Mouse (Mus musculus) 3134 (cell line): ENCODE measurements around the gene Pard3b.

Source experiments
- DNase-seq: peaks from one replicate; pipeline ENCODE4 v3.0.0-alpha.2; 2011; ENCODE audit warnings: low spot score; ENCODE audit not compliant: insufficient read length; ENCODE audit errors: extremely low read depth

Pard3b gene

GRCm38 (mm10) chr1:62678611-62679344, 1040.2 kb downstream of the Pard3b start:
- no peak for DNase-seq

GRCm38 (mm10) chr1:62679466-62679865, 1040.8 kb downstream of the Pard3b start:
- no peak for DNase-seq

DNA sequence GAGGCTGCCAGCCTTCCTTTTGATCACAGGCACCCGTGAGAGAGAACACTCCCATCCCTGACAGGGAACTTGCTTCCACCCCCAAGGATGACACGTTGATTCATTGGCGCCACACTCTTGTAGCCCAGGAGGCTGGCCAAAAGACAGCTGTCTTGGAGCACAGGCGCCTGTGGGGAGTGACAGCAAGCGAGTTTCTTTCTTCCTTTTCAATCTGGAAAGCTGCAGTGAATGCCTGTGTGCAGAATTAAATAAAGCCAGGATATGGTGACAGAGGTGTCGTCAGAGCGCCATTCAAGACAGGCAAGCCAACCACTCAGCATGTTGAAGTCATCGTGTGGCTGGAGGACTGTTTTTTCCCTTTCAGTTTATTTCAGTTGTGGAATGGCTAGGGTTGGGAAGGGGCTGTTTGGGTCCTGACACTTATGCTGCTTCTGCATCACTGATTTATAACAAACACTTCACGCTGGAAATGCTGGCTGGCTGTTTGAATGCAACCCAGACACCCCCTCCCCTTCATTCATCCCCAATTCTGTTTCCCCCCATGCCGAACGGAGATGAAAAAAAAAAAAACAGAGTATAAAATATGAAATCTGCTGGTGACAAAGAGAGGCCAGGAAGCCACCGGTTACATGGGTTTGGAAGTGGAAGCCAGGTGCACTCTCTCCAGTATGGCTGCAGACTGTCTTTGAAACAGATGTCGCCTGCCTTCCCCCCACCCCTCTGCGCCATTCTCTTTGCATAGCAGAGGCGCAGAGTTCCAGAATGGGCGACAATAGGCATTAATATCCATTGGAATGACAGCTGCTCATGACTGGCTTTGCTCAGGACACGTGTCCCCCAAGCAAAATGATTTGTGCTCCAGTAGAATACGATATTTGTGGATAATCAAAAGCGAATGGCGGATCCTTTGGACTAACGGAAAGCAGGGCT, 1044.1 kb downstream of the Pard3b start:
- DNase-seq, result no peak

GRCm38 (mm10) chr1:62683498-62683897, 1044.9 kb downstream of the Pard3b start:
- DNase-seq, result no peak

DNA sequence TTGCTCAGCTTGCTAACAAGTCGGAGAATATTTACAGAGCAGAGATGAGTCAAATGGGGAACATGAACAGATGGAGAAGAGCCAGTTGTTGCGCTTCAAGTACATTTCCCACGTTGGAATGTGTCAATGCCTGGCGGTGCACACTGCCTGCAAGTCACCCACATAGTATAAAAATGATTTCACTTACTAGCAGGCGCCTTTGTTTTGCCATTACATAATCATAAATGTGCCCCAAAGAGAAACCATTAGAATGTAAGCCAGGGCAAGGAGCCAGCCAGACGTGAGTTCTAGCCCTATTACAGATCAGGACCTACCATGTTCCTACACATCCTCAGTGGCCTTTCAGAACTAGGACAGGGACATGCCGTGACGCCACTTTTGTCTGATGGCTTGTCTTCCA, 1048.9 kb downstream of the Pard3b start:
- no peak for DNase-seq

DNA sequence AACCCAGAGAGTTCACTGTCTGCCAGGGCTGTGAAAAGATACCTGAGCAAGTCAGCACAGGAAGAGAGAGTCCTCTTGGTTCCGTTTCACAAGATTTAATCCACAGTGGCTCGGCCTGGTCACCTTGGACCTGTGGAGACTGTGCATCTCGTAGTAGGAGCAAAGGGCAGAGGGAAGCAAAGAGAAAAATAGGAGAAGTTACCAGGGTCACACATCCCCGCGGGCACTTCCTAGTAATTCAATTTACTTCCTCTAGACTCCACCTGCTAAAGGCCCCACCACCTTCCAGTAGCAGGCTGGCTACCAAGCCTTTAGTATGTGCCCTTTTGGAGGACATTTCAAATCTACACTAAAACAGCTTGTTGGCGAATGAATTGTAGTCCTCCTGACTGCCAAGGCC, 1052.6 kb downstream of the Pard3b start:
- no peak for DNase-seq
